Mouse (Mus musculus): ENCODE results near the gene Rsph1. TPM values are rescaled to one million over a fixed set of nuclear protein-coding genes. Genes with fewer than 3 reads are reported as not detected.

Rsph1 gene
- polyA plus RNA-seq, 1 experiment: 0.30 TPM

DNA sequence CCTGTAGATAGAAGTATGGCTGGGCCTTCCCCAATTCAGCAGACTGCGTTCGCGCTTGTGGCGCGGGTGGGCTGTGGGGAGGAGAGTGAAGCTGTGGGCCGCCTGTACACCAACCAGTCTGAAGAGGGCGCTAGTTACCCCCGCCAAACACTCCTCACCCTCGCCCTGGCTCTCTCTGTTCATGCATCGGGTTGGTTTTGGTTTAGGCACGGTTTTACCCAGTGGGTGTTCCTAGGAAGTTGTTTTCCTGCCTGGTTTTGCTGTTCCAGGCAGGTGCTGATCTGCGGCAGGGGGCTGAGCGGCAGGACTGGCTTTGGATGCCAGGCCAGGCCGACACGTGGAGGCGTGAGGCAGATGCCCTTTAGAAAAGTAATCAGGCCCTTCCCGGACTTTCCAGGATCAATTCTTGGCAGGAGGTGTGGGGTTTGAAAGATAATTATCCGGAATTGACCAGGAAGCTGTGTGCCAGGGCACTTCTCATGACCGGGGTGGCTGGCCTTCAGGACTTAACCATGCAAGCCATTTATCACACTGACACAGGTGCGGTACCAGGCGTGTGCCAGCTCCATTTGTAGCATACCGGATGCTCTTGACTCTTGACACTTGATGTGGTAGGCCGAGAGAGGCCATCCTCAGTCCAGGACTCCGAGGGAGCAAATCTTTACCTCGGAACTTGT, 18.2 kb upstream of the Rsph1 start:
- peaks cover 19% of the 10 kb centered on the region for H3K27me3 ChIP-seq (ENCODE audit: control insufficient read depth, insufficient read depth, insufficient read length)
- H3K4me3 ChIP-seq: no peak overlapping the region
- no peaks in the 10 kb centered on the region for H3K79me2 ChIP-seq (ENCODE audit: control insufficient read depth, insufficient read depth)
- no peak overlapping the region for H3K4me2 ChIP-seq (ENCODE audit: low read depth)
- TF ChIP-seq POLR2AphosphoS2 (IDR thresholded peaks at IDR 0.05; ENCODE audit: insufficient read length, low read depth) (no peak), E2F4 (IDR thresholded peaks at IDR 0.05; ENCODE audit: insufficient read depth) (no peak), MYOG (IDR thresholded peaks at IDR 0.05; ENCODE audit: control insufficient read depth in 1 of 3, insufficient read depth in 1 of 3, insufficient read length in 2 of 3, low read depth in 2 of 3) (no peak), USF1 (IDR thresholded peaks at IDR 0.05; ENCODE audit: low read depth) (no peak), REST (IDR thresholded peaks at IDR 0.05; ENCODE audit: insufficient read depth, insufficient read length) (no peak), TCF12 (IDR thresholded peaks at IDR 0.05; ENCODE audit: insufficient read depth, poor library complexity, severe bottlenecking) (no peak), TCF3 (IDR thresholded peaks at IDR 0.05; ENCODE audit: insufficient read length, low read depth) (no peak), MAX (IDR thresholded peaks at IDR 0.05; ENCODE audit: low read depth) (no peak), POLR2A (IDR thresholded peaks at IDR 0.05; ENCODE audit: insufficient read length, low read depth) (no peak), MYOD1 (IDR thresholded peaks at IDR 0.05; ENCODE audit: control insufficient read depth in 1 of 3, insufficient read length in 2 of 3, low read depth in 2 of 3) (no peak), CEBPB (IDR thresholded peaks at IDR 0.05; ENCODE audit: insufficient read depth, poor library complexity, severe bottlenecking) (no peak), SRF (IDR thresholded peaks at IDR 0.05; ENCODE audit: control insufficient read depth, insufficient read length, low read depth) (no peak)
- no peaks in the 10 kb centered on the region for H3K36me3 ChIP-seq (ENCODE audit: control insufficient read depth, insufficient read depth)
- no peak overlapping the region for H3ac ChIP-seq (ENCODE audit: control insufficient read depth, insufficient read length)

DNA sequence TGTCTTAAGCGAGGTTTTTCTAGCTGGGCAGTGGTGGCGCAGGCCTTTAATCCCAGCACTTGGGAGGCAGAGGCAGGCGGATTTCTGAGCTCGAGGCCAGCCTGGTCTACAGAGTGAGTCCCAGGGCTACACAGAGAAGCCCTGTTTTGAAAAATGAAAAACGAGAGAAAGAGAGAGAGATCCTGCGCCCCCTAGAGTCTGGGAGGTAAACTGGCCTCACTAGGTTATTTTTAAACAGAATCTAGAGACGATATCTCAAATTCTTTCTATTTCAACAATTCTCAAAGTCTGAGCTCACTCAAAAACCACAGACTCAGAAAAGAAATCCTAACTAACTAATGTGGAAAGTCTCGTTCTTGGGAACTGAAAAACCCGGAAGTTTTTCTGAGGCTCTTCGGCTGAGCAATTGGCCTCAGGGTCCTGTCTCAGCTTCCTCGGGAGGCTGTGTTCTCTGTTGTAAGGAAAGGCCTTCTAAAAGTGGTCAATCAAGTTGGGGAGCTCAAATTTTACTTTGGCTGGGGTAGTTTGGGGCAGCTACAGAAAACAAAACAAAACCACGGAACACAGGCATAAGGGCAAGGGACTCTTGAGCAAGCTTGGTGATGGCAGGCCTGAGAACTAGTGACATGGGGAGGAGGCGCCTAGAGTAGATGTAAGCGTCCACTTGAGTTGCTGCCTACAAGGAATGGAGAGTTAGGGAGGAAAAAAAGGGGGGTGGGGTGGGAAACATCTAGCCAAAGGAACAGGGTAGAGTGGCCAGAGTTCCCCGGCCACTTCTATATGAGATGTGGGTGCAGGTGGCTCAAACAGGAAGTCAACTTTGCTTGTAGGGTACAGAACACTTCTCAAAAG, 17.4 kb upstream of the Rsph1 start:
- Histone ChIP-seq H3K27me3 (ENCODE audit: control insufficient read depth, insufficient read depth, insufficient read length) (peaks cover 11% of the 10 kb centered on the region), H3K79me2 (ENCODE audit: control insufficient read depth, insufficient read depth) (no peaks in the 10 kb centered on the region), H3K4me3 (no peak overlapping the region), H3K4me2 (ENCODE audit: low read depth) (no peak overlapping the region), H3K36me3 (ENCODE audit: control insufficient read depth, insufficient read depth) (no peaks in the 10 kb centered on the region), H3ac (ENCODE audit: control insufficient read depth, insufficient read length) (no peak overlapping the region)
- TF ChIP-seq CEBPB (IDR thresholded peaks at IDR 0.05; ENCODE audit: insufficient read depth, poor library complexity, severe bottlenecking): no peak

DNA sequence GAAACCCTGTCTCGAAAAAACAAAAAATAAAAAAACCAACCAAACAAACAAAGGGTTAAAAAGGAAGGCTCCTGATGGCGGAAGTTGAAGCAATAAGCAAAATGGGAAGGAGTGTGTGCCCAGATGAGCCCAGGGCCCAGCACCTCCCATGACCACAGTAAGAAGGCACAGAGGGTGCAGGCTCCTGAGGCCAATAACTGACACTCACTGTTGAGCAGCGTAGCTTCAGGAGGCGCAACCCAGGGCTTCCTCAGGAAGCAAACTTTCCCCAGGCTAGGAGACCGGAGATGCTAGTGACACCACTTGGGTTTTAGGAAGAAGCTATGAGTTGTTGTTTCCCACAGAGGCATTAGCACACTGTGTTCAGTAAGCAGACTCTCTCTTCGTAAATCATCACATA, 13.7 kb upstream of the Rsph1 start:
- Histone ChIP-seq H3K27me3 (ENCODE audit: control insufficient read depth, insufficient read depth, insufficient read length) (peaks cover 3% of the 10 kb centered on the region), H3K36me3 (ENCODE audit: control insufficient read depth, insufficient read depth) (no peaks in the 10 kb centered on the region), H3ac (ENCODE audit: control insufficient read depth, insufficient read length) (no peak overlapping the region), H3K79me2 (ENCODE audit: control insufficient read depth, insufficient read depth) (no peaks in the 10 kb centered on the region), H3K4me3 (no peak overlapping the region), H3K4me2 (ENCODE audit: low read depth) (no peak overlapping the region)
- TF ChIP-seq TCF3 (IDR thresholded peaks at IDR 0.05; ENCODE audit: insufficient read length, low read depth): no peak
- no peak for TF ChIP-seq MAX (IDR thresholded peaks at IDR 0.05; ENCODE audit: low read depth)
- TF ChIP-seq TCF12 (IDR thresholded peaks at IDR 0.05; ENCODE audit: insufficient read depth, poor library complexity, severe bottlenecking): no peak
- TF ChIP-seq SRF (IDR thresholded peaks at IDR 0.05; ENCODE audit: control insufficient read depth, insufficient read length, low read depth): no peak
- no peak for TF ChIP-seq MYOD1 (IDR thresholded peaks at IDR 0.05; ENCODE audit: control insufficient read depth in 1 of 3, insufficient read length in 2 of 3, low read depth in 2 of 3)
- no peak for TF ChIP-seq CEBPB (IDR thresholded peaks at IDR 0.05; ENCODE audit: insufficient read depth, poor library complexity, severe bottlenecking)

GRCm38 (mm10) chr17:31290311-31290710, 13.1 kb upstream of the Rsph1 start:
- H3K27me3 ChIP-seq (ENCODE audit: control insufficient read depth, insufficient read depth, insufficient read length): no peaks in the 10 kb centered on the region
- no peak for TF ChIP-seq TCF3 (IDR thresholded peaks at IDR 0.05; ENCODE audit: insufficient read length, low read depth)
- no peak for TF ChIP-seq MAX (IDR thresholded peaks at IDR 0.05; ENCODE audit: low read depth)
- TF ChIP-seq POLR2A (IDR thresholded peaks at IDR 0.05; ENCODE audit: insufficient read length, low read depth): no peak
- TF ChIP-seq TCF12 (IDR thresholded peaks at IDR 0.05; ENCODE audit: insufficient read depth, poor library complexity, severe bottlenecking): no peak
- TF ChIP-seq MYOG (IDR thresholded peaks at IDR 0.05; ENCODE audit: control insufficient read depth in 1 of 3, insufficient read depth in 1 of 3, insufficient read length in 2 of 3, low read depth in 2 of 3): no peak
- no peak for TF ChIP-seq USF1 (IDR thresholded peaks at IDR 0.05; ENCODE audit: low read depth)
- TF ChIP-seq CEBPB (IDR thresholded peaks at IDR 0.05; ENCODE audit: insufficient read depth, poor library complexity, severe bottlenecking): no peak
- no peak for TF ChIP-seq MYOD1 (IDR thresholded peaks at IDR 0.05; ENCODE audit: control insufficient read depth in 1 of 3, insufficient read length in 2 of 3, low read depth in 2 of 3)
- TF ChIP-seq SRF (IDR thresholded peaks at IDR 0.05; ENCODE audit: control insufficient read depth, insufficient read length, low read depth): no peak
- no peak for TF ChIP-seq POLR2AphosphoS2 (IDR thresholded peaks at IDR 0.05; ENCODE audit: insufficient read length, low read depth)
- no peak for TF ChIP-seq REST (IDR thresholded peaks at IDR 0.05; ENCODE audit: insufficient read depth, insufficient read length)
- no peak for TF ChIP-seq E2F4 (IDR thresholded peaks at IDR 0.05; ENCODE audit: insufficient read depth)
- no peaks in the 10 kb centered on the region for H3K79me2 ChIP-seq (ENCODE audit: control insufficient read depth, insufficient read depth)
- H3K36me3 ChIP-seq (ENCODE audit: control insufficient read depth, insufficient read depth): no peaks in the 10 kb centered on the region
- no peak overlapping the region for H3K4me3 ChIP-seq
- no peak overlapping the region for H3K4me2 ChIP-seq (ENCODE audit: low read depth)
- no peak overlapping the region for H3ac ChIP-seq (ENCODE audit: control insufficient read depth, insufficient read length)
